Mouse (Mus musculus) c-Kit-negative CD71-positive TER-119-positive erythroid progenitor cells, embryonic 14.5 days (primary cell): ENCODE results near the gene Ccnl1.

Source experiments
- DNase-seq: peaks from one replicate; pipeline ENCODE4 v3.0.0-alpha.2; 2013; ENCODE audit warnings: low read depth, low spot score

Ccnl1 gene

DNA sequence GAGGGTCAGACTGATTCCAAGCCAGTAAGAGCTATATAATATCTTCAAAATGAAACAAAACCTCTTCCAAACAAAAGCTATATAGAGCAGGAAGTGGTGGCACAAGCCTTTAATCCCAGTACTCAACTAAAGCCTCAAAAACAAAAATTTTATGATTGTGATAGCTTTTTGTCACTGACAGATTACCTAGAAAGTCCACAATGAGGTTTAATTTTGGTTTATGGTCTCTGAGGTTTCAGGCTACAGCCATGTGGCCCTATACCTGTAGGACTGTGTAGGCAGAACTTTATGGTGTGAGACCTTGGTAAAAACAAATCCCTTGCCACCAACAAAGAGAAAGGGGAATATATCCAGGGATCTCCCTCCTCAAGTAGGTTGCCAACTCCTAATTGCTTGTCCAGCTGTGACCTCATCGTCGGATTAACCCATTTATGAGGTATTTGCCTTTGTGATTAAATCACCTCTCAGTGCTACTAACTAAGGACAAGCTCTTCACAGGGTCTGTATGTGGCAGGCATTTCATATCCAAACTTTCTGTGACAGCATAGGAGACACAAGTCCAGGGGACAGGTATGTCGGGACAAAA, 1.5 kb upstream of the Ccnl1 start:
- no peak for DNase-seq

DNA sequence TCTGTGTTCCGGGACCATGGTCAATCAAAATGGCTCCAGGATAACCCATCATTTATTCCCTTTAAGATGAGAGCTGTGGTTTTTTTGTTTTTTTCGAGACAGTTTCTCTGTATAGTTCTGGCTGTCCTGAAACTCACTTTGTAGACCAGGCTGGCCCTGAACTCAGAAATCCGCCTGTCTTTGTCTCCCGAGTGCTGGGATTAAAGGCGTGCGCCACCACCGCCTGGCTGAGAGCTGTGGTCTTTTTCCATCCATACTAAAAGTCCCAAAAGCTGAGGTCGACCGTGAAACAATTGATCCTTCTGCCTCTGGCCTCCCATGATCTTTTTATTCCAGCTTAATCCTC, 764 bp upstream of the Ccnl1 start:
- no peak for DNase-seq

- DNase-seq: peak; percentile 60
Measured at GRCm38 (mm10) chr3:65957271-65958101, 563 bp downstream of the Ccnl1 start.

DNA sequence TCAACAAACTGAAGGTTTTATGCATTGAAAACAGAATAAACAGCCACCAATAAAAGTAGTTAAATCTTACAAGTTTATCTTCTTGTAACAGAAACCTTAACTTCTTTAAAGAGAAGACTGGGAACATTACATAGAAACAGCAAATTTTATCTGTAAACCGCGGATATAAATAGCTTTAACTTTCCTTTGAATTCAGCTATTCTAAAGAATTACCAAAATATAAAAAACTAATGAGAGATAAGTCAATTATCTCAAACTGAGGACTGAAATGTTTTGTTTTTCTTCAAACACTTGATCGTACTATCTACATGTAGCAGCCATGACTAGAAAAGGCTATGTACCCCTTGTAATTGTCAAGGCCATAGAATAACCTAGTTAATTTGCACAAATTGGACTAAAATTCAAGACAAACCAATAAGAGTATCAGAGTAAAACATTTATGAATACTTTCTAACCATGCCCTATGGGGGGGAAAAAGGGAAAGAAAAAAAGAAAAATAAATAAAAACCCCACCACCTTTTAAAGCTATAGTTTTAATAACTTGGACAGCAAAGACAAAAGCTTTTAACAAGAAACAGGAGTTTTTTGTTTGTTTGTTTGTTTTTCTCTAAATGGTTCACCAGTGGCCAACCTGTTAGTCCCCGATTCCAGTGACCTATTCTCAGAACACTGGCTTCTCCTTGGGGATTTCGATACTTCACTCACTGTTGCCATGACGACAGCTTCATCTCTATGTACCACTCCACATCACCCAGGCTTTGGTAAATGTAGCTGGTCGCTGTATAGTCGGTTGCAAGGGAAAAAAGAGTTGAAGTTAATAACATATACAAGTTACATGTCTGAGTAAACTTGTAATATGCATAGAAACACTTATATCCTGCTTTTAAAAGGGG, 3.3 kb downstream of the Ccnl1 start:
- DNase-seq: no peak

GRCm38 (mm10) chr3:65950831-65951365, 7.2 kb downstream of the Ccnl1 start:
- DNase-seq: no peak

DNA sequence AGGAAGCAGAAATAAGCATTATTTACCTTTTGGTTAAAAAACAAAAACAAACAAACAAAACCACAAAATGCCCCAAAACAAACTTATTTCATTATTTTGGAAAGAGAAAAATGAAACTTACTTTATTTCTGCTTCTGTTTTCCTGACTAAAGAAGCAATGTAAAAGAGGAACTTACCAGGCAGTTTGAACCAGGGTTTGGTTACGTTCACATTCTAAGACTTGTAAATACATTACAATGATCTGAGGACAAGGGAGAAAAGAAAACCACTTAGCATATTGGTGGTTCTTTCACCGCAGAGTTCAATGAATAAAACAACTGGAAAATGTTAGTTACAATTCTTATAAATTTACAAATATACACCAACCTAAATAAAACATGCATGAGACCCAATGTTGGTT, 7.7 kb downstream of the Ccnl1 start:
- no peak for DNase-seq

DNA sequence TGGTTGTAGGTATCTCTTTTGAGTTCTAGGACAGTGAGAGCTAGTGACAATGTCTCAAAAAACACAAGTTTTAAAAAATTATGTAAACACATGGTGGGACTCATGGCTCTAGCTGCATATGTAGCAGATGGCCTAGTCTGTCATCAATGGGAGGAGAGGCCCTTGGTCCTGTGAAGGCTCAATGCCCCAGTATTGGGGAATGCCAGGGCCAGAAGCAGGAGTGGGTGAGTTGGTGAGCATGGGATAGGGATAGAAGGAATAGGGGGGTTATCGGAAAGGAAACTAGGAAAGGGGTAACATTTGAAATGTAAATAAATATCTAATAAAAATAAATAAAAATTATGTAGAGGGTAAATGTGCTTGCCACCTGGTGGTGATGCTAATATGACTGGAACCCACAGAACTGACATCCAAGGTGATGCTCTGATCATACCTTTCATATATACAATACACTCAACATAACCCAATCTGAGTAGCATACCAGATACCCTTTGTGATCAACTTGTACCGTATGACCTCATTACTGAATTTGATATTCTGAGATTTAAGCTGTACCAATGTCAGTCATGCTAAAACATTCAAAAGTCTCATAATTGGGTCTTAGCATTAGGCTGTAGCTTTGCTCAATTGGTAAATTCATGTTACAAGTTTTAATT, 12.6 kb downstream of the Ccnl1 start:
- no peak for DNase-seq

DNA sequence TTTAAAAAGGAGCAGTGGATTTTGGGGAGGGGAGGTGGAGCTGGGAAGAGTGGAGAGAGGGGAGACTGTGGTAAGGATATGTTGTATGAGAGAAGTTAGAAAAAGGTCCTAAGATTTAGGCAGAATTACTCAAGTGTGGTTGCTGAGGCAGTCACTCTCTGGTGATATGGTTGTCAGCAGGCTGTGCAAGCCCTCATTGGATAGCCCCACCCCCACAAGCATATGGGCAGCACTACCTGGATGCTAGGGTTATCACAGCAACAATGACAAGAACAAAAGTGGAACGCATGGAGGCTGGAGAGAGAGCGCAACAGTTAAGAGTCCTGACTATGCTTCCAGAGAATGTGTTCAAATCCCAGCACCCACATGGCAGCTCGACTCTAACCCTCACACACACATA, 13.3 kb downstream of the Ccnl1 start:
- no peak for DNase-seq

DNA sequence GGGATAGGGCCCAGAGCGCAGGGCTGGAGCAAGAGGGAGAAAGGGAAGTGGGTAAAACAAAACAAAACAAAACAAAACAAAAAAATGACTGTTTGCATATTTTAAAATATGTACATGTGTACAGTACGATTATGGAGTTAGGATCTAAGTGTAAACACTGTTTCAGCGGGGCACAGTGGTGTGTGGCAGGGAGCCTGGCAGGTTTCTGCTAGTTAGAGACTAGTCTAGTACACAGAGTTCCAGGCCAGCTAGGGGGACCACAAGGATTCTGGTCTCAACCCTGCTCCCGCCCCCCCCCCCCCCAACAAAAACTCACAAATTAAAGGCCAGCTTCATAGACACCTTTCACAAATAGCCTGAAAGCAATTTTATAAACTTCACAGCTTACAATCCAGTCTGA, 14.6 kb downstream of the Ccnl1 start:
- DNase-seq: no peak

GRCm38 (mm10) chr3:65941052-65941451, 17.0 kb downstream of the Ccnl1 start:
- no peak for DNase-seq

DNA sequence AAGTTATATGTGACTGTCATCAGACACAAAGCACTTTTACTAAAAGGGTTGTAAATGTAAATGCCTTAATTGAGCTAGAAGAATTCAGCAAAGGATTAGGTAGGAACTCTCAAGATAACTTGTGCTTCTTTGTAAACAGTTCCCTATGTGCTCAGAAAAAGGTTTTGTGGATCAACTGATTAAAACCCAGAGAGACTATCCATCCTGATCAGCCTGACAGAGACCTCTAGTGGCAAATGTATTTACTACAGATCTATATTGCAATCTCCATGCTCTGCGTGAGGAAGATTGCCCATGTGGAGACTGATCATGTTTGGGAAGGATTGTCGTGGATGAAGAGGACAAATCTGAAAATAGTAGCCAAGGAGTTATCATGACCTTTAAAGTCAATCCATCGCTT, 19.8 kb downstream of the Ccnl1 start:
- no peak for DNase-seq

GRCm38 (mm10) chr3:65936384-65936783, 21.7 kb downstream of the Ccnl1 start:
- DNase-seq: no peak

GRCm38 (mm10) chr3:65935153-65935552, 22.9 kb downstream of the Ccnl1 start:
- no peak for DNase-seq

- no peak for DNase-seq
Measured at GRCm38 (mm10) chr3:65933726-65934125, 24.3 kb downstream of the Ccnl1 start.

- DNase-seq: no peak
Measured at GRCm38 (mm10) chr3:65931542-65931941, 26.5 kb downstream of the Ccnl1 start.

GRCm38 (mm10) chr3:65930636-65931035, 27.4 kb downstream of the Ccnl1 start:
- no peak for DNase-seq

DNA sequence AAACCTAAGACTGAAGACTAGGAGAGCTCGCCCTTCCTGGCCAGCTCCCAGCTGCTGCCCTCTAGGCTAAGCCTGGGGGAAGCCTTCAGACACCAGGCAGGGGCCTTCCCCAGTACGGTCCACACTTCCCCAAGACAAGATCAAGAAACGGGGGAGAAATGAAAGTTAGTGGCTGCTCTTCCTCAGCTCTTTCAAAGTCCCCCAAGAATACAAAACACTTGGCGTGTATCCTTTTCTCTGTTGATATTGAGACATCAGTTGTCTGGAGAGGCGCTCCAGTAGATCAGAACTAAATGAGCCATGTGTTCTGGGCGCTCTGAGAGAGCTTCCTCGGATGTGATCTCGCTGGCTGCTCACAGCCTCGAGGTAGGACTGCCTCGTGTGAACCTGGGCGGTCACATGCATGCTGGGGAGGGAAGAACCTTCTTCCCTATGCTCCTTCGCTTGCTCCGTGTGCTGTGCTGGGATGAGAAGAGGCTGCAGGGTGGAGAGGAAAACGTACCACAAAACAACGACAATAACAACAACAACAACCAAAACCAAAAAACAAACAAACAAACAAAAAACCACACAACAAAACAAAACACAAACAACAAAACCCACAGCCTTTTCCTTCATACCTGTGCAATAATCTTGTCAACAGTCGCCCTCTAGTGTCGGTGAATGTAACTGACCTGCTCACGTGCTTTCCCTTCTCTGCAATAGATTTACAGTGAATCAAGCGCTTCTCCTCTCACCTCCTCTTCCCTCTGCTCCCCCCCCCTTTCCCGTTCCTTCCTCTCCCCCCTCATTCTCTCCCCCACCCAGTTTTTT, 28.0 kb downstream of the Ccnl1 start:
- peak; percentile 49 for DNase-seq

DNA sequence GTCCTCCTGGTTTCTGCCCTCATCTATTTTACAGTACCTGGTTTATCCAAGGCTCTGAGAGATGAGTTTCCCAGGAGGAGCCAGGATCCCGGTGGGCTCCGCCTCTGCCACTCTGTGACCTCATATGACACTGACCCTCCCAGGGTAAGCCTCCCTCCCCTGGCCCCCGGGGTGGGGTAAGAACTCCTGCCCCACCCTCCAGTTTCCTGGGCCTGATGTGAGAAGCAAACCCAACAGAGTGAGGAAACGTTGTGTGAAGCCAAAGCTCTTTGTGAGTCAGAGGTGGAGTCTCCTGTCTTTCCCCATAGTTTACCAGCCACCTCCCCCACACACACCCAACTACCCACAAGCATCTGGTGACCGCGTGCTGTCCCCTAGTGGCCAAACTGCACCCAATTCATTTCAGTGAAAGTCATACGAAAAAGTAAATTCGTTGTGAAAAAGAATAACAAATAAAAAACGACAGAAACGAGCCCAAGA, 28.7 kb downstream of the Ccnl1 start:
- DNase-seq: no peak

- no peak for DNase-seq
Measured at GRCm38 (mm10) chr3:65928614-65929272, 29.3 kb downstream of the Ccnl1 start.

- no peak for DNase-seq
Measured at GRCm38 (mm10) chr3:65927685-65928084, 30.4 kb downstream of the Ccnl1 start.
